Mouse (Mus musculus): ENCODE data around the gene Cryz. TPM values are rescaled to one million over a fixed set of nuclear protein-coding genes. Genes with fewer than 3 reads are reported as not detected.

The Cryz gene
- polyA plus RNA-seq, 1 experiment from 2014 or later: 18.9 TPM

DNA sequence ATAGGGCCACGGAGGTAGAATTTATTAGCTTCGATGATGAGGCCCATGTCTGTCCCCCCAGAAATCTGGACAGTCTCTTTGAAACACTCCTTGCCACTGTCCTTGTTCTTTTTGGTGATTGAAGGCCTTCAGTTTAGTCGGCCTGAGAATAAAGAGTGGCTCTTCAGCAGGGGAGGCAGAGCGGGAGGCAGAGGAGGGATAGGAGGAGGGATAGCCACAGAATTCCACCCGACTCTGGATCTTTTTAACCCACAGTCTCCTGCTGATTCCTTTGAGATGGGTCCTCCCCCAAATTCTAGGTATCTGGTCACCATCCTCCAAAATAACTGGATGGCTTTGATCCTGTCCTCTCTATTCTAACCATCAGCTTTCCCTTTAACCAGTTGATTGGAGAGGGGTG is 56.9 kb downstream of the Cryz start:
- Histone ChIP-seq H3K9ac (ENCODE audit: low read depth, low read length) (no peak overlapping the region), H3K4me1 (replicated peaks; ENCODE audit: control insufficient read depth, insufficient read depth, low read length) (no peaks in the 10 kb centered on the region), H3K36me3 (ENCODE audit: control insufficient read depth, insufficient read depth, low read length) (no peaks in the 10 kb centered on the region), H3K27me3 (ENCODE audit: control insufficient read depth, insufficient read depth, low read length) (no peaks in the 10 kb centered on the region), H3K4me2 (replicated peaks; ENCODE audit: low read depth, low read length) (no peak overlapping the region), H3K4me3 (ENCODE audit: low read depth, low read length) (no peak overlapping the region), H3K27ac (ENCODE audit: low read depth, low read length) (no peak overlapping the region), H3K9me3 (ENCODE audit: control insufficient read depth, low read length) (no peaks in the 10 kb centered on the region)
- DNase-seq (ENCODE audit: low spot score) (no peak), ATAC-seq (ENCODE audit: low FRiP score) (peak; percentile 11; the same call in 1 of the 2 replicates)
- 57% methylated on average over 5 of the region's 5 CpGs for WGBS

DNA sequence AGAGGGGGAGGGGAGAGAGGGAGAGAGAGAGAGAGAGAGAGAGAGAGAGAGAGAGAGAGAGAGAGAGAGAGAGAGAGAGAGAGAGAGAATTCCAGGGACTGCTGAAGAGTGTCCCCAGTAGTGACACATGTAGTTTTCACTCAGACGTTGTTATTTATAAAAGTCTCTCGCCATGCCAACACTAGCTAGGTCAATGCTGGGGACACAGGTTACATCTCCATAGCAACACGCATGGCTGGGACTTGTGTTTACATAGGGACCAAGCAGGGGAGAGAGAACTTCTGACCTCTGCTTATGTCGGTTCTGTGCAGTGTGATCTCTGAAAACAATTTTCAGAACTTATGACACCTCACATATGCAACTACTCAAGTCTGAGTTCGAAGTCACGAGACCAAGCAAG is 57.8 kb downstream of the Cryz start:
- no peak for ATAC-seq (ENCODE audit: low FRiP score)
- no peak overlapping the region for H3K27ac ChIP-seq (ENCODE audit: low read depth, low read length)
- 46% methylated on average over 6 of the region's 6 CpGs for WGBS

GRCm38 (mm10) chr3:154654901-154655300 is 58.4 kb downstream of the Cryz start:
- Histone ChIP-seq H3K4me3 (ENCODE audit: low read depth, low read length) (no peak overlapping the region), H3K4me2 (replicated peaks; ENCODE audit: low read depth, low read length) (no peak overlapping the region), H3K36me3 (ENCODE audit: control insufficient read depth, insufficient read depth, low read length) (no peaks in the 10 kb centered on the region), H3K27me3 (ENCODE audit: control insufficient read depth, insufficient read depth, low read length) (no peaks in the 10 kb centered on the region), H3K9me3 (ENCODE audit: control insufficient read depth, low read length) (no peaks in the 10 kb centered on the region), H3K27ac (ENCODE audit: low read depth, low read length) (no peak overlapping the region), H3K9ac (ENCODE audit: low read depth, low read length) (no peak overlapping the region), H3K4me1 (replicated peaks; ENCODE audit: control insufficient read depth, insufficient read depth, low read length) (no peaks in the 10 kb centered on the region)
- 75% methylated on average over 12 of the region's 12 CpGs for WGBS
- ATAC-seq (ENCODE audit: low FRiP score) (no peak), DNase-seq (ENCODE audit: low spot score) (no peak)

More for the DNA sequence above, 57.8 kb downstream of the Cryz start:
- no peaks in the 10 kb centered on the region for H3K36me3 ChIP-seq (ENCODE audit: control insufficient read depth, insufficient read depth, low read length)
- no peak for DNase-seq (ENCODE audit: low spot score)
- H3K4me1 ChIP-seq (replicated peaks; ENCODE audit: control insufficient read depth, insufficient read depth, low read length): no peaks in the 10 kb centered on the region
- no peaks in the 10 kb centered on the region for H3K27me3 ChIP-seq (ENCODE audit: control insufficient read depth, insufficient read depth, low read length)
- H3K9ac ChIP-seq (ENCODE audit: low read depth, low read length): no peak overlapping the region
- H3K4me3 ChIP-seq (ENCODE audit: low read depth, low read length): no peak overlapping the region
- no peaks in the 10 kb centered on the region for H3K9me3 ChIP-seq (ENCODE audit: control insufficient read depth, low read length)
- no peak overlapping the region for H3K4me2 ChIP-seq (replicated peaks; ENCODE audit: low read depth, low read length)

DNA sequence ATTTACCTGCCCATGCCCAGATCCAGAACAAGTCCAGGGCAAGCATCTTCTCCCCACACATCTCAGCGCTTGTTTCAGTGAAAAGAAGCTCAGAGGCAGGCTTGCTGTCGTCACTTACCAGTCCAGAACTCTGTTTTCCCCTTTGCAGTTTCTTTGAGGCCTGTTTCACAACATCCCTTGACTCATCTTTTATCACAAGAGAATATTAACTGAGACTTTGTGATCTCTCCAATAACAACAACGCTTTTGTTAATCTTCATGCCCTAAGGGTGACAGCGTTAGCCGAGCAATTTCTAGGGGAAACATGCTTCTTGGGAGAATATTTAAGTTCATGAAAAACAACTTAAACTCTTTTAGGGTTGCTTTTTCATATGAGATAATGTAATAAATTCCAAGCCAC is 59.2 kb downstream of the Cryz start:
- ATAC-seq (ENCODE audit: low FRiP score) (no peak), DNase-seq (ENCODE audit: low spot score) (no peak)
- Histone ChIP-seq H3K36me3 (ENCODE audit: control insufficient read depth, insufficient read depth, low read length) (no peaks in the 10 kb centered on the region), H3K4me1 (replicated peaks; ENCODE audit: control insufficient read depth, insufficient read depth, low read length) (no peaks in the 10 kb centered on the region), H3K27ac (ENCODE audit: low read depth, low read length) (no peak overlapping the region), H3K4me3 (ENCODE audit: low read depth, low read length) (no peak overlapping the region), H3K27me3 (ENCODE audit: control insufficient read depth, insufficient read depth, low read length) (no peaks in the 10 kb centered on the region), H3K9ac (ENCODE audit: low read depth, low read length) (no peak overlapping the region), H3K4me2 (replicated peaks; ENCODE audit: low read depth, low read length) (no peak overlapping the region), H3K9me3 (ENCODE audit: control insufficient read depth, low read length) (no peaks in the 10 kb centered on the region)
- WGBS: 91% methylated on average over 5 of the region's 5 CpGs

DNA sequence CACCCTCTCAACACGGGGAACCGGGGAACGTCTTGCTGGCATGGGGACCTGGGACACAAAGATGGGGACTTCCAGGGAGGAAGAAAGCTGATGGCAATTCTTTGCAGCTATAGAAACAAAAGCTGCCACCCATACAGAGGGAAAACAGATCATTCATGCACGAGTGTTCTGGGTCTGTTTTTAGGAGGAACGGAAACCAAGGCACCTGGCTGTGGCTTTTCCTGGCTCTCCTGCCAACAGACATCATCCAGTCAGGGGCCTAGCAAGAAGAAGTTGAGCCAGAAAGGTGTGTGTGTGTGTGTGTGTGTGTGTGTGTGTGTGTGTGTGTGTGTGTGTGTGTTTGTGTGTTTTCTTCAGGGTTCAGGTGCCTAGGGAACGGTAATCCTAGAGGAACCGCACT is 67.0 kb downstream of the Cryz start, which contains the start of gene Erich3:
Erich3 (plus strand) TSS at position 315 of the 400 bp plus-strand sequence.
- whole genome bisulfite sequencing: 22% methylated on average over 7 of the region's 7 CpGs
- Histone ChIP-seq H3K4me1 (replicated peaks; ENCODE audit: control insufficient read depth, insufficient read depth, low read length) (no peaks in the 10 kb centered on the region), H3K9me3 (ENCODE audit: control insufficient read depth, low read length) (no peaks in the 10 kb centered on the region), H3K27me3 (ENCODE audit: control insufficient read depth, insufficient read depth, low read length) (no peaks in the 10 kb centered on the region), H3K9ac (ENCODE audit: low read depth, low read length) (peak within 1 kb of the TSS; percentile 37), H3K27ac (ENCODE audit: low read depth, low read length) (0 out of 2 replicates have a peak within 1 kb of the TSS, but pooled peaks have one; percentile 4), H3K36me3 (ENCODE audit: control insufficient read depth, insufficient read depth, low read length) (no peaks in the 10 kb centered on the region), H3K4me3 (ENCODE audit: low read depth, low read length) (peak within 1 kb of the TSS; percentile 36), H3K4me2 (replicated peaks; ENCODE audit: low read depth, low read length) (peak within 1 kb of the TSS; percentile 51)
- peak; percentile 4; the same call in 1 of the 2 replicates for ATAC-seq (ENCODE audit: low FRiP score)
- no peak for DNase-seq (ENCODE audit: low spot score)

GRCm38 (mm10) chr3:154663976-154664581 is 67.6 kb downstream of the Cryz start:
- 5% methylated on average over 21 of the region's 27 CpGs for WGBS
- peak; percentile 61 for DNase-seq (ENCODE audit: low spot score)

GRCm38 (mm10) chr3:154664636-154665035 is 68.1 kb downstream of the Cryz start:
- no peak for DNase-seq (ENCODE audit: low spot score)
- no peak overlapping the region for H3K27ac ChIP-seq (ENCODE audit: low read depth, low read length)
- no peaks in the 10 kb centered on the region for H3K4me1 ChIP-seq (replicated peaks; ENCODE audit: control insufficient read depth, insufficient read depth, low read length)
- no peak overlapping the region; the same call in 1 of the 2 replicates for H3K4me3 ChIP-seq (ENCODE audit: low read depth, low read length)
- no peaks in the 10 kb centered on the region for H3K27me3 ChIP-seq (ENCODE audit: control insufficient read depth, insufficient read depth, low read length)
- H3K9ac ChIP-seq (ENCODE audit: low read depth, low read length): no peak overlapping the region
- WGBS: 51% methylated on average over 4 of the region's 4 CpGs
- H3K9me3 ChIP-seq (ENCODE audit: control insufficient read depth, low read length): no peaks in the 10 kb centered on the region
- H3K4me2 ChIP-seq (replicated peaks; ENCODE audit: low read depth, low read length): peak overlapping the region; percentile 51; the same call in 1 of the 2 replicates
- no peaks in the 10 kb centered on the region for H3K36me3 ChIP-seq (ENCODE audit: control insufficient read depth, insufficient read depth, low read length)
- ATAC-seq (ENCODE audit: low FRiP score): no peak

More at GRCm38 (mm10) chr3:154663976-154664581, 67.6 kb downstream of the Cryz start:
- H3K36me3 ChIP-seq (ENCODE audit: control insufficient read depth, insufficient read depth, low read length): no peaks in the 10 kb centered on the region
- H3K27ac ChIP-seq (ENCODE audit: low read depth, low read length): 0 out of 2 replicates have a peak overlapping the region, but pooled peaks have one; percentile 4
- H3K4me1 ChIP-seq (replicated peaks; ENCODE audit: control insufficient read depth, insufficient read depth, low read length): no peaks in the 10 kb centered on the region
- peak overlapping the region; percentile 36 for H3K4me3 ChIP-seq (ENCODE audit: low read depth, low read length)
- peak overlapping the region; percentile 37 for H3K9ac ChIP-seq (ENCODE audit: low read depth, low read length)
- H3K9me3 ChIP-seq (ENCODE audit: control insufficient read depth, low read length): no peaks in the 10 kb centered on the region
- peak; percentile 88 for ATAC-seq (ENCODE audit: low FRiP score)
- no peaks in the 10 kb centered on the region for H3K27me3 ChIP-seq (ENCODE audit: control insufficient read depth, insufficient read depth, low read length)
- H3K4me2 ChIP-seq (replicated peaks; ENCODE audit: low read depth, low read length): peak overlapping the region; percentile 51

- ATAC-seq (ENCODE audit: low FRiP score) (no peak), DNase-seq (ENCODE audit: low spot score) (no peak)
- Histone ChIP-seq H3K36me3 (ENCODE audit: control insufficient read depth, insufficient read depth, low read length) (no peaks in the 10 kb centered on the region), H3K9me3 (ENCODE audit: control insufficient read depth, low read length) (no peaks in the 10 kb centered on the region), H3K27me3 (ENCODE audit: control insufficient read depth, insufficient read depth, low read length) (no peaks in the 10 kb centered on the region), H3K9ac (ENCODE audit: low read depth, low read length) (no peak overlapping the region), H3K27ac (ENCODE audit: low read depth, low read length) (no peak overlapping the region), H3K4me1 (replicated peaks; ENCODE audit: control insufficient read depth, insufficient read depth, low read length) (no peaks in the 10 kb centered on the region), H3K4me2 (replicated peaks; ENCODE audit: low read depth, low read length) (no peak overlapping the region), H3K4me3 (ENCODE audit: low read depth, low read length) (no peak overlapping the region)
- 87% methylated on average over 3 of the region's 3 CpGs for WGBS
These were observed 72.0 kb downstream of the Cryz start for GRCm38 (mm10) chr3:154668485-154668884.

DNA sequence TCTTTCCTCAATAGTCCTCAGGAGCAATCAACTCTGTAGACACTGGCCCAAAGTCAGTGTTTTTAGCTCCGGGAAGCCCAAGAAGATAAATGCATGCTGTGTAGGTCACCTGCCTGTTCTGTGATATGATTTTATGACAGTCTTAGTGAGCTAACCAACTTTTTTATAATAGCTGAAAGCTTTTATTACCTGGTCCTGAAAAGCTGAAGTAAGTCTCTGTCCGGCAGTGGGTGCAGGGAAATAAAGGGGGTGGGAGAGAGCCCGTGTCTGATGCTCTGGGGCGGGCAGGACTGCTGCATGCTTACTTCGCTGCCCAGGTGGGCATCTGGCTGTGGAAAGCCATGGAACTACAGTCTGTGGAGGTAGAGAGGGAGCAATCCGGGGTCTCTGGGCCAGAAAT is 74.1 kb downstream of the Cryz start:
- H3K27ac ChIP-seq (ENCODE audit: low read depth, low read length): no peak overlapping the region
- no peak overlapping the region for H3K4me2 ChIP-seq (replicated peaks; ENCODE audit: low read depth, low read length)
- ATAC-seq (ENCODE audit: low FRiP score) (no peak), DNase-seq (ENCODE audit: low spot score) (no peak)
- H3K9me3 ChIP-seq (ENCODE audit: control insufficient read depth, low read length): no peaks in the 10 kb centered on the region
- H3K4me1 ChIP-seq (replicated peaks; ENCODE audit: control insufficient read depth, insufficient read depth, low read length): no peaks in the 10 kb centered on the region
- no peak overlapping the region for H3K9ac ChIP-seq (ENCODE audit: low read depth, low read length)
- H3K27me3 ChIP-seq (ENCODE audit: control insufficient read depth, insufficient read depth, low read length): no peaks in the 10 kb centered on the region
- H3K36me3 ChIP-seq (ENCODE audit: control insufficient read depth, insufficient read depth, low read length): no peaks in the 10 kb centered on the region
- 88% methylated on average over 6 of the region's 6 CpGs for WGBS
- H3K4me3 ChIP-seq (ENCODE audit: low read depth, low read length): no peak overlapping the region
